Mouse (Mus musculus) liver, postnatal 0 days (tissue): ENCODE results near the gene Fer. TPM values are rescaled to one million over a fixed set of nuclear protein-coding genes. Genes with fewer than 3 reads are reported as not detected.

Experiments used
- ATAC-seq: fragments of 200-750 bp; cut with Nextera tagmentation; 2 replicates; pipeline ENCODE4 v1.8.0; 2017; ENCODE audit warnings: mild to moderate bottlenecking, moderate library complexity
- DNase-seq: peaks from one replicate; pipeline ENCODE4 v3.0.0-alpha.2; 2016
- H3K27ac ChIP-seq: fragments of 300-500 bp; sonication (generic); 2 replicates; pipeline ENCODE4 v1.5.1; 2014; ENCODE audit warnings: antibody characterized with exemption, moderate library complexity, mild to moderate bottlenecking, low read depth
- H3K27me3 ChIP-seq: fragments of 300-500 bp; sonication (generic); 2 replicates; pipeline ENCODE4 v1.6.1; 2014; ENCODE audit warnings: low read length, control low read depth, mixed read lengths; ENCODE audit not compliant: insufficient read depth
- H3K36me3 ChIP-seq: fragments of 300-500 bp; sonication (generic); replicated peaks from 2 replicates; pipeline ENCODE4 v1.6.1; 2014; ENCODE audit warnings: mild to moderate bottlenecking, control low read depth, low read length, moderate library complexity, mixed read lengths; ENCODE audit not compliant: insufficient read depth
- H3K4me1 ChIP-seq: fragments of 300-500 bp; sonication (generic); 2 replicates; pipeline ENCODE4 v1.6.1; 2014; ENCODE audit warnings: antibody characterized with exemption, mild to moderate bottlenecking, control low read depth; ENCODE audit not compliant: insufficient read depth
- H3K4me2 ChIP-seq: fragments of 300-500 bp; sonication (generic); 2 replicates; pipeline ENCODE4 v1.6.1; 2014; ENCODE audit warnings: low read depth, mild to moderate bottlenecking, low read length, moderate library complexity, mixed read lengths
- H3K4me3 ChIP-seq: fragments of 300-500 bp; sonication (generic); 2 replicates; pipeline ENCODE4 v1.5.1; 2014; ENCODE audit warnings: low read depth, low read length
- H3K9ac ChIP-seq: fragments of 300-500 bp; sonication (generic); replicated peaks from 2 replicates; pipeline ENCODE4 v1.6.1; 2014; ENCODE audit warnings: mild to moderate bottlenecking, moderate library complexity
- H3K9me3 ChIP-seq: fragments of 300-500 bp; sonication (generic); 2 replicates; pipeline ENCODE4 v1.6.1; 2016; ENCODE audit warnings: mild to moderate bottlenecking, control low read depth, low read length, mixed read lengths
- CTCF ChIP-seq: sonication (generic); IDR thresholded peaks from 2 replicates; pipeline ENCODE4 v1.5.1; 2016; ENCODE audit warnings: antibody characterized with exemption, low read depth
- EP300 ChIP-seq: IDR thresholded peaks from 2 replicates; pipeline ENCODE4 v1.6.1; 2016; ENCODE audit warnings: antibody characterized with exemption, low read depth, mild to moderate bottlenecking
- WGBS: fragments of 180-500 bp; shearing (Covaris S2); extraction: QIAGEN DNeasy Blood & Tissue Kit; methylation state at CpG from one replicate; pipeline ENCODE4 v1.1.7; 2014; ENCODE audit not compliant: insufficient replicate concordance; 5-methylcytosine and 5-hydroxymethylcytosine counted together
- polyA plus RNA-seq: library from polyadenylated mRNA; unstranded; fragments of >200 nt; fragmentation: Nextera tagmentation; extraction: Ambion mirVana; gene quantifications from 2 replicates; pipeline ENCODE4 v1.2.1, GENCODE M21; 2015

Fer gene
- polyA plus RNA-seq, 1 experiment from 2014 or later = 6.3 TPM

GRCm38 (mm10) chr17:64100172-64100510 lies 237.3 kb downstream of the Fer start:
- WGBS = 72% methylated on average over 3 of the region's 3 CpGs
- ATAC-seq = no peak
- no peak overlapping the region for H3K27ac ChIP-seq
- no peaks in the 10 kb centered on the region for H3K9me3 ChIP-seq
- H3K4me2 ChIP-seq = no peak overlapping the region
- no peak for DNase-seq
- H3K4me1 ChIP-seq = no peaks in the 10 kb centered on the region
- H3K9ac ChIP-seq = no peak overlapping the region
- TF ChIP-seq EP300 = no peak
- TF ChIP-seq CTCF = no peak
- no peak overlapping the region for H3K4me3 ChIP-seq
- no peaks in the 10 kb centered on the region for H3K27me3 ChIP-seq
- H3K36me3 ChIP-seq = no peaks in the 10 kb centered on the region

DNA sequence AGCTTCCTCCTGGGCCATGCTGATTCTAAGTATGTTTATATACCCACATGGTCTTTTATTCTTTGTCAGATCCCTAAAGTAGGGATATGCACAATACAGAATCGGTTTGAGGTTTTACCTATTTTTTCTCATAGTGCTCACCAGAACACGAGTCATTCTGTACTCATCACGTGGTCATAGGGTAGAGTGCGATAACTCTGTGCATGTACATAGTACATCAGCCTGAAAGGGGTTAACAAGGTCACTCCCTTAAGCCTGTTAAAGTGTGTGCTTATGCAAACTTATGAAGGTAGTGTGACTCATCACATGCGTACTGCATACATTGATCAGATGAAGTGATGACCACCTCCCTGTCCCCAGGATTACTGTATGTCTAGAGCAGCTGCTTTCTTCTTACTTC lies 245.9 kb downstream of the Fer start:
- TF ChIP-seq EP300 (no peak), CTCF (no peak)
- no peak for ATAC-seq
- 79% methylated on average over 5 of the region's 5 CpGs for WGBS
- no peaks in the 10 kb centered on the region for H3K27me3 ChIP-seq
- H3K27ac ChIP-seq = no peak overlapping the region
- H3K36me3 ChIP-seq = no peaks in the 10 kb centered on the region
- no peak overlapping the region for H3K4me3 ChIP-seq
- H3K9ac ChIP-seq = no peak overlapping the region
- H3K4me2 ChIP-seq = no peak overlapping the region
- H3K9me3 ChIP-seq = no peaks in the 10 kb centered on the region
- no peak for DNase-seq
- no peaks in the 10 kb centered on the region for H3K4me1 ChIP-seq

DNA sequence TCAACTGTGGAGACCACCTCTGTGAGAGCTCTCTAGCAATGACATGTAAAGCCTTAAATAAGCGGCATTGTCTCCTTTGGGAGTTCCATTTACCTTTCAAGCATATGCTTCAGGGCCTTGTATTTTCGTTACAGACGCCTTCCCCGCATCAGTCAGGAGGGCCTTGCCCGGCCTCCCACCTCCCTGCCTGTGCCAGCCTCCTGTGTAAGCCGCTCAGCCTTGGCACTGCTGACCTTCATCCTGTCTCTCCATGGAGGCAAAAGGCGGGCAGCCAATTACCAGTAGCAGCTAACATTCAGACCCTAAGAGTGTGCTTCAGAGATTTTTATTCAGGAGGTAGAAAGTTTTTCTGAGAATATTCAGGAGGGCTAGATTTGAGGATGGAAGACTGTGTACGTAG lies 247.0 kb downstream of the Fer start:
- Histone ChIP-seq H3K27ac (no peak overlapping the region), H3K9ac (no peak overlapping the region), H3K9me3 (no peaks in the 10 kb centered on the region), H3K27me3 (no peaks in the 10 kb centered on the region), H3K4me1 (no peaks in the 10 kb centered on the region), H3K4me3 (no peak overlapping the region), H3K4me2 (no peak overlapping the region), H3K36me3 (no peaks in the 10 kb centered on the region)
- TF ChIP-seq EP300 = no peak
- no peak for TF ChIP-seq CTCF
- DNase-seq (no peak), ATAC-seq (no peak)
- 83% methylated on average over 8 of the region's 8 CpGs for WGBS

DNA sequence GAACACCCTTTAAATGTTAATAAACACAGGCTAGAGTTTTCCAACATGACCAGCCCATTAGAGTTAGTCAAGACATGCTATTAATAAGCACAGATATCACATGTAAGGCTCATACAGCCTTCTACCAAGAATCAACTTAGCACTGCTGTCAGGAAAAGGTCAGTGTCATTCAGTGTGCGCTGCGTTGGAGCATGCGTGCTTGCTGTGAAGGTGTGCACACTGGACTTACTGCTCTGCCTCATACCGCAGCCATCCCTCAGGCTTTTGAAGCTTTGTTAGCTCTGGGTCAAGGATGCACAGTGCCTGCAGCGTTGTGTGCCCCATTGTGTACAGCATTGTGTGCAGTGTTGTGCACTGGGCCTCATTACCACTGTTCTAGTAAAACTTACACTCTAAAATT lies 250.8 kb downstream of the Fer start:
- Histone ChIP-seq H3K4me1 (no peaks in the 10 kb centered on the region), H3K27me3 (no peaks in the 10 kb centered on the region), H3K4me2 (no peak overlapping the region), H3K9ac (no peak overlapping the region), H3K9me3 (no peaks in the 10 kb centered on the region), H3K4me3 (no peak overlapping the region), H3K27ac (no peak overlapping the region), H3K36me3 (no peaks in the 10 kb centered on the region)
- DNase-seq (no peak), ATAC-seq (no peak)
- TF ChIP-seq CTCF = no peak
- 91% methylated on average over 5 of the region's 5 CpGs for WGBS

- no peak overlapping the region for H3K4me2 ChIP-seq
- no peak overlapping the region for H3K27ac ChIP-seq
- DNase-seq (no peak), ATAC-seq (no peak)
- 78% methylated on average over 6 of the region's 6 CpGs for WGBS
- H3K4me3 ChIP-seq = no peak overlapping the region
- no peaks in the 10 kb centered on the region for H3K4me1 ChIP-seq
- H3K36me3 ChIP-seq = no peaks in the 10 kb centered on the region
- TF ChIP-seq CTCF = no peak
- no peak for TF ChIP-seq EP300
- no peaks in the 10 kb centered on the region for H3K27me3 ChIP-seq
- no peak overlapping the region for H3K9ac ChIP-seq
- H3K9me3 ChIP-seq = no peaks in the 10 kb centered on the region
These were observed 253.9 kb downstream of the Fer start for GRCm38 (mm10) chr17:64116762-64117161.

GRCm38 (mm10) chr17:64119697-64120288 lies 256.9 kb downstream of the Fer start:
- H3K9ac ChIP-seq = no peak overlapping the region
- H3K27ac ChIP-seq = no peak overlapping the region
- no peak for DNase-seq
- no peaks in the 10 kb centered on the region for H3K27me3 ChIP-seq
- no peaks in the 10 kb centered on the region for H3K4me1 ChIP-seq
- WGBS = 79% methylated on average over 5 of the region's 5 CpGs
- no peak overlapping the region for H3K4me3 ChIP-seq
- H3K9me3 ChIP-seq = no peaks in the 10 kb centered on the region
- no peak for TF ChIP-seq EP300
- no peak for TF ChIP-seq CTCF
- no peak for ATAC-seq
- no peak overlapping the region for H3K4me2 ChIP-seq
- H3K36me3 ChIP-seq = no peaks in the 10 kb centered on the region

DNA sequence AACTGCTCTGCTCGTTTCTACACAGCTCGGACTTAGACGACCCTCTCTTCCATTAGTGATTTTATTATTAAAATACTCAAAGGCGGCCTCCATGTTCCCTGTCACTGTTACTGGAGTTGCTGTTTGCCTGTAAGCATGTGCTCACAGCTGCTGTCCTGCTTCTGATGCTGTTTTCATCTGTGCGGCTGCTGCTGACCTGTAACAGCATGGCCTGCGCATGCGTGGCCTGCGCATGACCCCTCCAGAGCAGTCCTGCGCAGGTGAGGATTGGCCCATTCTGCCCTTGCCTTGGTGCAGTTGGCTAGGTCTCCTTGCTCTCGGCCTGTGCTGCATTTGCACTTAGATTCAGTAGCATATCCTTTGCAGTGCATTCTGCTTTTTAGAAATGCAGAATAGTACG lies 259.7 kb downstream of the Fer start:
- no peak for ATAC-seq
- no peak overlapping the region for H3K4me3 ChIP-seq
- TF ChIP-seq EP300 = no peak
- TF ChIP-seq CTCF = no peak
- no peak for DNase-seq
- WGBS = 87% methylated on average over 11 of the region's 11 CpGs
- H3K4me2 ChIP-seq = no peak overlapping the region
- no peak overlapping the region for H3K9ac ChIP-seq
- H3K9me3 ChIP-seq = no peaks in the 10 kb centered on the region
- H3K36me3 ChIP-seq = no peaks in the 10 kb centered on the region
- no peaks in the 10 kb centered on the region for H3K27me3 ChIP-seq
- no peak overlapping the region for H3K27ac ChIP-seq
- no peaks in the 10 kb centered on the region for H3K4me1 ChIP-seq
